Mouse (Mus musculus) frontal cortex, adult (tissue): ENCODE results near the gene Csnk2b.

Experiments used
- ATAC-seq: cut with Nextera tagmentation; 2 replicates; pipeline ENCODE4 v1.9.2; 2017; ENCODE audit warnings: mild to moderate bottlenecking, moderate library complexity, mixed read lengths; ENCODE audit not compliant: low TSS enrichment

Csnk2b gene

GRCm38 (mm10) chr17:35088825-35089644 is 32.8 kb downstream of the Csnk2b start, which contains the start of gene Abhd16a:
Gene Abhd16a, plus strand, starts transcription at chr17:35089263.
- peak; percentile 98 for ATAC-seq

- ATAC-seq, result no peak
Observed at GRCm38 (mm10) chr17:35088151-35088550, 33.7 kb downstream of the Csnk2b start.

DNA sequence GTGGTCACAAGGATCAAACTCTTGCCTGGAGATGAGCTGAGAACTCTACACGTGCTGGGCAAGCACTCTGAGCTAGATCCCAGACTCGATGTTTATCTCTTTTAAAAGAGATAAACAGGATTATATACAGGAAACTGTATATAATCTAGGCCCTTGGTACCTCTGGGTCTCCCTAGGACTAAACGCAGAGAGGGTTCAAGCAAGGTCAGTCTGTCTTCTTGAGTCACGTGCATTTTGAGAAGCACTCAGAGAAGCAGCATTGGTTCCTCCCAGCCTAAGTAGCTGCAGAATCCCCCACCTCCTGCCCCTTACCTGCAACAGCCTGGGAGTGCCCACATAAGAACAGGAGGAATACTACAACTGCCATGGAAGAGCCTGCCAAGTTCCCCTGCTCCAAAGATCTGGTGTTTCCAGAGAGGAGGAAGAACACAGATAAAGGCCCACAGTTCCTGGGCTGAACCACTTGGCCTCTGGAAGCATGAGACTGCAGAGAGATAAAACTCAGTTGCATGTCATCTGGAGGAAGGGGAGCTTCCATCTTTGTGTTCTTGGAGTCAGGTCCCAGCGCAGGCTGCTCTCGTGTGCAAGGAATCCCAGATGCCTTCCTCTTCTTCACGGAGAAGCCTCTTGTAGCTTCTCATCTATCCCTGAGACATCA is 36.5 kb downstream of the Csnk2b start, which contains the start of gene Ly6g6f:
Gene Ly6g6f (minus strand): TSS at position 403 of the 658 bp plus-strand sequence.
- no peak for ATAC-seq

- no peak for ATAC-seq
Observed at GRCm38 (mm10) chr17:35083929-35084497, 37.8 kb downstream of the Csnk2b start.

- ATAC-seq, result no peak
Observed at GRCm38 (mm10) chr17:35082841-35083576, 38.8 kb downstream of the Csnk2b start.

GRCm38 (mm10) chr17:35080710-35081109 is 41.1 kb downstream of the Csnk2b start:
- ATAC-seq, result no peak

GRCm38 (mm10) chr17:35080248-35080647 is 41.6 kb downstream of the Csnk2b start:
- no peak for ATAC-seq

DNA sequence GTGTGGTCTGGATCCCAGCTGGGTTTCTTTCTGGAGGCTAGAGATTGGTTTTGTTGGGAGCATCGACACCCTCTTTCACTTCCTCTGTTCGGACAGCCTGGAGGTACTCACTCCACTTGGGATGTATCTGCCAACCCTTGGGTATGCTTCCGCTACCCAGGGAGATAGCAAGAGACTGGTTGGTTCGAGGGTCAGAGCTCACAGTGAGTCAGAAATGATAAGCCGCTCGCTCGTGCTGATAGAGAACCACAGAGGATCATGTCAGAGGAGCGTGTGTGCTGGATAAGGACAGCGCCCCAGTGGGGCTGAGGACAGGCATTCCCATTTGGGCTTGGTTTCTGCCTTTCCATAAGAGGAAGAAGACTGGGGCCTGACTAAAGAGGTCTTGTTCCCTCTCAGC is 42.1 kb downstream of the Csnk2b start:
- ATAC-seq, result no peak

GRCm38 (mm10) chr17:35077786-35078233 is 44.0 kb downstream of the Csnk2b start, which contains the start of gene Ly6g6d:
Gene Ly6g6d, minus strand, starts transcription at chr17:35078065.
- no peak for ATAC-seq

DNA sequence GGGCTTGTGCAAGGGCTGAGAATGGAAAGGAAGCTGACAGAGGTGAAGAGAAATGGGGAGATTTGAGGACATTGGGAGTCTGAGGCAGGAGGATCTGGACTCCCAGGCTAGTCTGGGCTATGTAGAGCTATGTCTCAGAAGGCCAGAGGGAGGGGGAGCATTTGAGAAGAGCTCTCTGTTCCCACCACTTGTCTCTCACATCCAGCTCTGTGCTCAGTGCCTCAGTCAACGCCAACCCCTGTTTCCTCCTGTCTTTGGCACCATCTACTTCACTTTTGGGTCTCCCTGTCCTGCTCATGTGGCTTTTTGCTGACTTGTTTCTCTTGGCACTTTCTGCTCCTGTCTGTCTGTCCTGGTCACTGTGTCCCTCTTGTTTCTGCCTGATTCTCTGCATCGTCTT is 44.6 kb downstream of the Csnk2b start:
- ATAC-seq, result no peak

GRCm38 (mm10) chr17:35076507-35077176 is 45.2 kb downstream of the Csnk2b start, which contains the start of gene Ly6g6e:
Gene Ly6g6e, plus strand, starts transcription at chr17:35076902.
- ATAC-seq, result no peak

DNA sequence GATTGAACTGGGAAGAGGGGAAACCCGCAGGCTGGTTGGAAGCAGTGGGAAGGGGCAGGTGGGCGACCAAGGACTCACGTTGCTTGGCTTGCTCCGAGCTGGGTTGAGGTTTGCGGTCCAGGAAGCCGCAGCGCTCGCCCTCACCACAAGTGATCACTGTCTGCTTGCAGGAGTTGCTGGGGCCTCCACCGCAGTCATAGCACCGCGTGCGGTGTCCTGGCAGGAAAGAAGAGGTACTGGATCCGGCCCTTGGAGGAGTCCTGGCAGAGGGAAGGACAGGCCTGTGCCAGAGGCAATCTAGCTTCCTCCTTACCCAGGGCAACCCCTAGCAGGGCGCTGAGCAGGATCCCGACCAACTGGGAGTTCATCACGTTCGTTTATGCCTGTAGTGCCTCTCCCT is 47.8 kb downstream of the Csnk2b start:
- no peak for ATAC-seq

DNA sequence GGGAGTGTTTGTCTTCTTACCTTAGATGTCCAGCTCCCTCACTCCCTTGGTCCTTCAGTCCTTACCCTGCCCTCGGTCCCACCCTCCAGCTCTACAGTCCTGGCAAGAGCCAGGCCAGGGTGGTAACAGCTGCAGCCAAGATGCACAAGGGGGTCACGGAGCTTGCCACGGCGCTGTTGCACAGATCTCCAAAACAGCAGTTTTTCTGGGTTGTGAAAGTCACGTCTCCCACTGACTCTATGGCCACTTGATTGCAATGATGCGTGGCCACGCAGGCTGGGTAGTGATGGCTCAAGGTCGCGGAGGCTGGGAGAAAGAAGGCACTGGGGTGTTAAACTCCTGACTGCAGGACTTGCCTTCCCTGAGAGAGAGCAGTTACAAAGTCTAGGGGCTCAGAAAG is 50.4 kb downstream of the Csnk2b start:
- no peak for ATAC-seq

- ATAC-seq, result peak; percentile 81; the same call in 1 of the 2 replicates
Observed at GRCm38 (mm10) chr17:35070556-35071229, 51.2 kb downstream of the Csnk2b start.

- no peak for ATAC-seq
Observed at GRCm38 (mm10) chr17:35068213-35068914, 53.5 kb downstream of the Csnk2b start.
